Mouse (Mus musculus) kidney, embryonic 15.5 days (tissue): ENCODE results near the gene Ctxn1. TPM values are rescaled to one million over a fixed set of nuclear protein-coding genes. Genes with fewer than 3 reads are reported as not detected.

Source experiments
- ATAC-seq: fragments of 200-750 bp; cut with Nextera tagmentation; replicated peaks from 2 replicates; pipeline ENCODE4 v1.8.0; 2017; ENCODE audit warnings: moderate TSS enrichment; ENCODE audit not compliant: low FRiP score
- H3K27ac ChIP-seq: fragments of 300-500 bp; sonication (generic); 2 replicates; pipeline ENCODE4 v1.5.1; 2015; ENCODE audit warnings: mild to moderate bottlenecking, inconsistent platforms
- H3K27me3 ChIP-seq: fragments of 300-500 bp; sonication (generic); 2 replicates; pipeline ENCODE4 v1.6.1; 2015; ENCODE audit warnings: inconsistent platforms
- H3K36me3 ChIP-seq: fragments of 300-500 bp; sonication (generic); 2 replicates; pipeline ENCODE4 v1.6.1; 2015; ENCODE audit warnings: inconsistent platforms
- H3K4me1 ChIP-seq: fragments of 300-500 bp; sonication (generic); 2 replicates; pipeline ENCODE4 v1.6.1; 2015; ENCODE audit warnings: inconsistent platforms
- H3K4me2 ChIP-seq: fragments of 300-500 bp; sonication (generic); 2 replicates; pipeline ENCODE4 v1.6.1; 2015; ENCODE audit warnings: moderate library complexity, mild to moderate bottlenecking, inconsistent platforms
- H3K4me3 ChIP-seq: fragments of 300-500 bp; sonication (generic); replicated peaks from 2 replicates; pipeline ENCODE4 v1.5.1; 2015; ENCODE audit warnings: mild to moderate bottlenecking, inconsistent platforms
- H3K9ac ChIP-seq: fragments of 300-500 bp; sonication (generic); 2 replicates; pipeline ENCODE4 v1.6.1; 2015; ENCODE audit warnings: mild to moderate bottlenecking, inconsistent platforms
- H3K9me3 ChIP-seq: fragments of 300-500 bp; sonication (generic); replicated peaks from 2 replicates; pipeline ENCODE4 v1.6.1; 2016; ENCODE audit warnings: inconsistent platforms
- WGBS: fragments of 180-500 bp; shearing (Covaris S2); methylation state at CpG from one replicate; pipeline ENCODE4 v1.1.7; 2015; ENCODE audit warnings: mixed read lengths; 5-methylcytosine and 5-hydroxymethylcytosine counted together
- polyA plus RNA-seq: library from polyadenylated mRNA; unstranded; fragments of >200 nt; fragmentation: Nextera tagmentation; extraction: Ambion mirVana; gene quantifications from 2 replicates; pipeline ENCODE4 v1.2.1, GENCODE M21; 2015

Ctxn1 gene
- polyA plus RNA-seq, 1 experiment from 2014 or later, result 110 TPM

DNA sequence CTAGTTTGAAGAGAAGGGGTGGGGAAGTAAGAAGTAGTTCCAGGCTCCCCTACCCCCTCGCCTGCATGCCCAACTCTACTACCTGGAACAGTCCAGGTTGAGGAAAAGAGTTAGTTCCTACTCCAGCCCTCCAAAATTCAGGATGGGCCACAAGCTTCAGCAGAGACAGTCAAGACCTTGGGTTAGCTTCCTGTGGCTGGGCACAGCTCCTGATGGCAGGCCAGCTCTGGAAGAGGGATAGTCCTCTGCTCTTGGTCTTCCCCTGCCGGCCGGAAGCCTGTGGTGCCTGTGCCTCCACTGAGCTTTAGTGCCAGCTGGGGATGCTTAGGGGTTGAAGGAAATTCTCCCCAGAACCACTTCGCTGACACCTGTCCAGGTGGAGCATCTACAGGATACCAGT, 32.8 kb downstream of the Ctxn1 start:
- Histone ChIP-seq H3K27me3 (peaks cover 47% of the 10 kb centered on the region), H3K36me3 (no peaks in the 10 kb centered on the region), H3K9me3 (no peaks in the 10 kb centered on the region), H3K4me3 (peak overlapping the region; percentile 39), H3K27ac (no peak overlapping the region), H3K4me2 (peak overlapping the region; percentile 70), H3K9ac (peak overlapping the region; percentile 25; the same call in 1 of the 2 replicates), H3K4me1 (peaks cover 10% of the 10 kb centered on the region)
- peak; percentile 60 for ATAC-seq
- WGBS, result 24% methylated on average over 4 of the region's 4 CpGs

DNA sequence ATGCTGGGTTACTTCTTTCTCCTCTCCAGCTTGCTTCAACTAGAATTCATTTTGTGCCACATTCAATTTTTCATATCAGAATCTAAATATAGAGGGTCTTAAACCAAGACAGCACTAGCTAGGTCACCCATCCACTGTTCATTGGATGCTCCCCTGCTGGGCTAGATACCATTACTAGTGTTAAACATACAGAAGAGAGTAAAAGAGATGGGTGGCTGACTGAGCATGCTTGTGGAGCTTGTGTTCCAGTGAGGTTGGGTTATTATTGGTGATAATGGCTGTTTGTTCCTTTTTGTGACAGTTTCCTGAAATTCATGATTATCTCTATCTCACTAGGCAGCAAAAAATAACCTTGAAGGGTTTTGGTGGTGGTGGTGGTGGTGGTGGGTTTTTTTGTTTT, 37.0 kb downstream of the Ctxn1 start:
- no peak for ATAC-seq
- Histone ChIP-seq H3K36me3 (no peaks in the 10 kb centered on the region), H3K4me2 (no peak overlapping the region), H3K4me1 (peaks cover 7% of the 10 kb centered on the region), H3K9me3 (no peaks in the 10 kb centered on the region), H3K27ac (no peak overlapping the region), H3K9ac (no peak overlapping the region), H3K4me3 (no peak overlapping the region), H3K27me3 (peaks cover 48% of the 10 kb centered on the region)

DNA sequence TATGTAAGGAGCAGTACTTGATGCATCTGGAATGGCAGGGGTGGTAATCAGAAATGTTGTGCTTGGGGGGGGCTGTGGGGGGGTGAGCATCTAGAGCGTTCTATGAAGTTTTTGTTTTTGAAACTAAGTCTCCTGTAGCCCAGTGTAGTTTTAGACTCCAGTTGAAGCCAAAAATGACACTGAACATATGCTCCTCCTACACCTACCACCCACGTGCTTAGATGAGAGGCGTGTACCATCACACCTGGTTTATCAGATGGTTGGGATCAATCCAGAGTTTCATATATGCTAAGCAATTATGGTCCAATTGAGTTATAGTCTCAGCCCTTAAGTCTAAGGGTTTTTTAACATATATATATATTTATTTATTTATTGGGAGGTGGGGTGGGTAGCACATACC, 39.5 kb downstream of the Ctxn1 start:
- H3K9me3 ChIP-seq, result no peaks in the 10 kb centered on the region
- ATAC-seq, result no peak
- no peak overlapping the region for H3K27ac ChIP-seq
- no peak overlapping the region for H3K9ac ChIP-seq
- peaks cover 50% of the 10 kb centered on the region for H3K27me3 ChIP-seq
- no peak overlapping the region for H3K4me2 ChIP-seq
- peaks cover 15% of the 10 kb centered on the region for H3K4me1 ChIP-seq
- no peaks in the 10 kb centered on the region for H3K36me3 ChIP-seq
- WGBS, result 87% methylated on average over 3 of the region's 3 CpGs
- H3K4me3 ChIP-seq, result no peak overlapping the region

- Histone ChIP-seq H3K4me2 (peak within 1 kb of the TSS; percentile 91), H3K36me3 (no peaks in the 10 kb centered on the region), H3K9me3 (no peaks in the 10 kb centered on the region), H3K9ac (peak within 1 kb of the TSS; percentile 62), H3K27ac (0 out of 2 replicates have a peak within 1 kb of the TSS, but pooled peaks have one; percentile 2), H3K4me3 (peak within 1 kb of the TSS; percentile 57), H3K27me3 (peaks cover 51% of the 10 kb centered on the region), H3K4me1 (peaks cover 35% of the 10 kb centered on the region)
- peak; percentile 72 for ATAC-seq
- under 1% methylated on average over 44 of the region's 44 CpGs for WGBS
Observed at GRCm38 (mm10) chr8:4216791-4217621, 42.1 kb downstream of the Ctxn1 start, which contains the start of gene Prr36. Gene Prr36 (minus strand): TSS chr8:4217459.

DNA sequence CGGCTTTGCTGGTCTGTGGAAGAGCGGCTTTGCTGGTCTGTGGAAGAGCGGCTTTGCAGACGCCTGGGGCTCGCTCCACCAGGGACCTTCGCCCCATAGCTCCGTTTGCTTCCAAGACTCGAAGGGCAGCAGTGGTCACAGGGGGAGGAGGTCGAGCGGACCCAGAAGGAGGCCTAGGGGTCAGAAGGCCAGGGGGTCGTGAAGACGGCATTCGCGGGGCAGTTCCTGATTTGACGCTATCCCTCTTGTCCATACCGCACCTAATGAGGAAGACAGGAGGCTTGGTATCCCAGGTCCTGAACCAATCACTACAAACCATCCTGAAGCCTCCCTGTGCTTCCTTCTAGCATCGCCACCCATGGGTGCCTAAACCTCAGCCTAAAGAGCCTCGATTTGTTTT, 42.8 kb downstream of the Ctxn1 start:
- peak overlapping the region; percentile 62; the same call in 1 of the 2 replicates for H3K9ac ChIP-seq
- H3K4me2 ChIP-seq, result peak overlapping the region; percentile 91
- H3K4me3 ChIP-seq, result peak overlapping the region; percentile 57
- H3K9me3 ChIP-seq, result no peaks in the 10 kb centered on the region
- peaks cover 51% of the 10 kb centered on the region for H3K27me3 ChIP-seq
- H3K27ac ChIP-seq, result no peak overlapping the region
- no peaks in the 10 kb centered on the region for H3K36me3 ChIP-seq
- peaks cover 35% of the 10 kb centered on the region for H3K4me1 ChIP-seq
- WGBS, result 5% methylated on average over 18 of the region's 18 CpGs
- ATAC-seq, result no peak

GRCm38 (mm10) chr8:4214006-4214980, 44.8 kb downstream of the Ctxn1 start:
- Histone ChIP-seq H3K4me1 (peaks cover 35% of the 10 kb centered on the region), H3K36me3 (peaks cover 8% of the 10 kb centered on the region), H3K9me3 (no peaks in the 10 kb centered on the region), H3K4me3 (peak overlapping the region; percentile 44), H3K27ac (0 out of 2 replicates have a peak overlapping the region, but pooled peaks have one; percentile 18), H3K4me2 (peak overlapping the region; percentile 87), H3K27me3 (peaks cover 47% of the 10 kb centered on the region), H3K9ac (peak overlapping the region; percentile 42; the same call in 1 of the 2 replicates)
- ATAC-seq, result peak; percentile 46
- WGBS, result 9% methylated on average over 33 of the region's 33 CpGs

DNA sequence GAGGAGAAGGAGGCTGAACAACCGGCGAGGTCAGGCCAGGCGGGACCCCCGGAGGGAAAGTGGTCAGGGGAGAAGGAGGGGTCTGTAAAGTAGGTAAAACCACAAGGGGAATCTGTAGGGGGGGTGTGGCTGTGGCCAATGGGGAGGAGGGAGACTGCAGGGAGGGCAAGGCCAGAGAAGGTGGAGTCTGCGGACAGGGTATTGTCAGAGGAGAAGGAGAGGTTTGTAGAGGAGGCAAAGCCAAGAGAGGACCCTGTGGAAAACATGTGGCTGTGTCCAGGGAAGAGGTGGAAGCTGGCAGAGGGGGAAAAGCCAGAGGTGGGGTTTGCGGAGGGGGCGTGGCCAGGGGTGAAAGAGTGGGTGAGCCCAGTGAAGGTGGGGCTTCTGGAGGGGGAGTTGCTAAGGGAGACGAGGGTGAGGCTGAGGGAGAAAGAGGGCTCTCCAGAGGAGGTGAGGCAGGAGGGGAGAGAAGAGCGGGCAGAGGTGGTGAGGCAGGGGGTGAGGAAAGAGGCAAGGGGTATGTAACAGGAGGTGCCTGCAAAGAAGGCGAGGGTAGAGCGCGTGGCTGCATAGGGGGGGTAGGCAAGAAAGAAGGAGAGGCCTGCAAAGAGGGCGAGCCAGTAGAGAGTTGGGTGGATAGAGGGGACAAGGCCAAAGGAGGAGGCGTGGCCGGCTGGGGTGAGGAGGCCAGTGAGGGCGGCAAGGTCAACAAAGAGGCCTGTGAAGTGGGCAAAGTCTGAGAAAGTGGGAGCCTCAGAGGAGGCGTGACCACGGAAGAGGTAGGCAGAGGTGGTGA, 45.7 kb downstream of the Ctxn1 start:
- Histone ChIP-seq H3K4me3 (peak overlapping the region; percentile 44), H3K27ac (0 out of 2 replicates have a peak overlapping the region, but pooled peaks have one; percentile 22), H3K9ac (peak overlapping the region; percentile 42), H3K9me3 (no peaks in the 10 kb centered on the region), H3K27me3 (peaks cover 44% of the 10 kb centered on the region), H3K4me1 (peaks cover 35% of the 10 kb centered on the region), H3K36me3 (peaks cover 10% of the 10 kb centered on the region), H3K4me2 (peak overlapping the region; percentile 87)
- peak; percentile 66 for ATAC-seq
- 5% methylated on average over 18 of the region's 18 CpGs for WGBS

DNA sequence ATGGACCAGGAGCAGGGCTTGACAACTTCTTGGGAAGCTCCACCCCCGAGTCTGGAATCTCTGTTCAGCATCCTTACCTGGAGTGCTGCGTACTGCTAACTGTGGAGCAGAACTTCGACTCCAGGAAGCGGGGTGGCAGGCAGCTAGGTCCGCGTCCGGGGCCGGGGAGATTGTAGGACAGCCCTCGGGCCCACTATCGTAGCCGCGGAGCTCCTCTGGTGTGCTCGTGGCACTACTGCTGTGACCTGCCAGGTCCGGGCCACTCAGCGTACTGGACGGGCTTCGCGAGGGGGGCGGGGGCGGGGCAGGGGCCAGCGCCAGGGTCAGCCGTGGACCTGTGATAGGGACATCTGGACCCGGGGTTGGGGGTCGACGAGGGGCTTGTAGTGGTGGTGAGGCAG, 46.3 kb downstream of the Ctxn1 start:
- H3K4me2 ChIP-seq, result peak overlapping the region; percentile 87
- H3K36me3 ChIP-seq, result peaks cover 10% of the 10 kb centered on the region
- peak overlapping the region; percentile 44 for H3K4me3 ChIP-seq
- peaks cover 38% of the 10 kb centered on the region for H3K27me3 ChIP-seq
- under 1% methylated on average over 25 of the region's 25 CpGs for WGBS
- no peaks in the 10 kb centered on the region for H3K9me3 ChIP-seq
- H3K9ac ChIP-seq, result peak overlapping the region; percentile 42
- ATAC-seq, result peak; percentile 24
- H3K4me1 ChIP-seq, result peaks cover 35% of the 10 kb centered on the region
- 0 out of 2 replicates have a peak overlapping the region, but pooled peaks have one; percentile 22 for H3K27ac ChIP-seq

- peaks cover 38% of the 10 kb centered on the region for H3K4me1 ChIP-seq
- H3K9ac ChIP-seq, result no peak overlapping the region
- H3K4me3 ChIP-seq, result no peak overlapping the region
- ATAC-seq, result no peak
- H3K27me3 ChIP-seq, result peaks cover 33% of the 10 kb centered on the region
- no peak overlapping the region for H3K4me2 ChIP-seq
- no peak overlapping the region for H3K27ac ChIP-seq
- WGBS, result 83% methylated on average over 6 of the region's 6 CpGs
- H3K9me3 ChIP-seq, result no peaks in the 10 kb centered on the region
- peaks cover 10% of the 10 kb centered on the region for H3K36me3 ChIP-seq
Observed at GRCm38 (mm10) chr8:4211097-4211496, 48.0 kb downstream of the Ctxn1 start.
